Mouse (Mus musculus): ENCODE measurements around the gene Gm5728. TPM values are rescaled to one million over a fixed set of nuclear protein-coding genes. Genes with fewer than 3 reads are reported as not detected.
"Not testable (repeated sequence)": the region's sequence is repeated elsewhere in the genome, so short reads cannot be mapped to it uniquely, and the experiment has no call there.

Gene Gm5728
- total RNA-seq (2014; fragmentation: Nextera tagmentation) = not detected in 2 replicates
- total RNA-seq (2017) = not detected in 2 replicates

DNA sequence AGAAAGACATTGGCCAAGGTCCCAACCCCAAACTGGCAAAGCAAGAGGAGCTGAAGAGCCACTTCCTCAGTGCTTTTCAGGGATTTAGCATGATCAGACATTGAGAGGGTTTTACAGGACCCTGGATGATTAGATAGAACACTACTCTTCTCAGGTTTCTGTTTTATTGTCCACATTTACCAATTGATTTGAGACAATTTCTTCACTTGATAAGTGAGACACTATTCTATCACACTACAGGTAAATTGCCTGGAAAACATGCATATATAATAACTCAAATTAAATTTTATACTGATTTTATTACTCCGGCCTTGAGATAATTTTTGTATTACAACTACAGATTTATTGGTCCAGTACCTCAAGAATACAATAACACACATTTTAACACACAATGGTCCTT, at the start of gene Gm5728:
Gm5728 (minus strand) TSS at position 101 of the 400 bp plus-strand sequence.
- ATAC-seq (replicated peaks; ENCODE audit: poor library complexity, severe bottlenecking) = not testable (repeated sequence)

DNA sequence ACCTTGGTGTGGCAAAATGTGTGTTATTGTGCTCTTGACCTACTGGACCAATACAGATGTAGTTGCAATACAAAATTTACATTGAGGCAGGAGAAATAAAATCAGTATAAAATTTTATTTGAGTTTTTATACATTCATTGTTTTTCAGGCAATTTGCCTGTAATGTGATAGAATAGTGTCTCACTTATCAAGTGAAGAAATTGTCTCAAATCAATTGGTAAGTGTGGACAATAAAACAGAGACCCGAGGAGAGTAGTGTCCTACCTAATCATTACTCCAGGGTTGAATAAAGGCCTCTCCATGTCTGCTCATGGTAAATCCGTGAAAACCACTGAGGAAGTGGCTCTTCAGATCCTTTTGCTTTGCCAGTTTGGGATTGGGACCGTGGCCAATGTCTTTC, 42.4 kb upstream of the Gm5728 start, which contains the start of gene Vmn1r100:
Vmn1r100 (plus strand) TSS at position 301 of the 400 bp plus-strand sequence.
- not testable (repeated sequence) for ATAC-seq (replicated peaks; ENCODE audit: poor library complexity, severe bottlenecking)

DNA sequence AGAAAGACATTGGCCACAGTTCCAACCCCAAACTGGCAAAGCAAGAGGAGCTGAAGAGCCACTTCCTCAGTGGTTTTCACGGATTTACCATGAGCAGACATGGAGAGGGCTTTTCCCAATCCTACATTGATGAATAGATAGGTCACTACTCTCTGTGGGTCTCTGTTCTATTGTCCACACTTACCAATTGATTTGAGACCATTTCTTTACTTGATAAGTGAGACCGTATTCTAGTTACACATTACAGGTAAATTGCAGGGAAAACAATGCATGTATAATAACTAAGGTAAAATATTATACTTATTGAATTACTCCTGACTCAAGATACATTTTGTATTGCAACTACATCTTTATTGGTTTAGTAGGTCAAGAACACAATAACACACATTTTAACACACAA, 41.2 kb downstream of the Gm5728 start, which contains the start of gene Gm4133:
Gm4133 (minus strand) TSS at position 101 of the 400 bp plus-strand sequence.
- ATAC-seq (replicated peaks; ENCODE audit: poor library complexity, severe bottlenecking) = not testable (repeated sequence)

Other genes with a start within 250 kb of the Gm5728 start
- not detected in 2 replicates for gene Vmn1r93, start 236.3 kb downstream of the Gm5728 start, total RNA-seq (2014; fragmentation: Nextera tagmentation)
- not detected in 2 replicates for gene Vmn1r93, start 236.3 kb downstream of the Gm5728 start, total RNA-seq (2017)
- not detected in 2 replicates for gene Vmn1r94, start 207.0 kb downstream of the Gm5728 start, total RNA-seq (2014; fragmentation: Nextera tagmentation)
- not detected in 2 replicates for gene Vmn1r94, start 207.0 kb downstream of the Gm5728 start, total RNA-seq (2017)
- gene Vmn1r95, start 181.7 kb downstream of the Gm5728 start, total RNA-seq (2014; fragmentation: Nextera tagmentation) = not detected in 2 replicates
- gene Vmn1r95, start 181.7 kb downstream of the Gm5728 start, total RNA-seq (2017) = not detected in 2 replicates
- not detected in 2 replicates for gene Gm6164, start 169.8 kb downstream of the Gm5728 start, total RNA-seq (2014; fragmentation: Nextera tagmentation)
- not detected in 2 replicates for gene Gm6164, start 169.8 kb downstream of the Gm5728 start, total RNA-seq (2017)
- not detected in 2 replicates for gene Gm4498, start 141.6 kb downstream of the Gm5728 start, total RNA-seq (2014; fragmentation: Nextera tagmentation)
- not detected in 2 replicates for gene Gm4498, start 141.6 kb downstream of the Gm5728 start, total RNA-seq (2017)
- not detected in 2 replicates for gene Gm5890, start 112.6 kb downstream of the Gm5728 start, total RNA-seq (2014; fragmentation: Nextera tagmentation)
- gene Gm5890, start 112.6 kb downstream of the Gm5728 start, total RNA-seq (2017) = not detected in 2 replicates
- not detected in 2 replicates for gene Gm4133, start 41.3 kb downstream of the Gm5728 start, total RNA-seq (2014; fragmentation: Nextera tagmentation)
- not detected in 2 replicates for gene Gm4133, start 41.3 kb downstream of the Gm5728 start, total RNA-seq (2017)
- gene Vmn1r100, start 42.5 kb upstream of the Gm5728 start, total RNA-seq (2014; fragmentation: Nextera tagmentation) = not detected in 2 replicates
- gene Vmn1r100, start 42.5 kb upstream of the Gm5728 start, total RNA-seq (2017) = not detected in 2 replicates
- not detected in 2 replicates for gene Vmn1r101, start 67.2 kb upstream of the Gm5728 start, total RNA-seq (2014; fragmentation: Nextera tagmentation)
- gene Vmn1r101, start 67.2 kb upstream of the Gm5728 start, total RNA-seq (2017) = not detected in 2 replicates
- not detected in 2 replicates for gene Gm10670, start 99.5 kb upstream of the Gm5728 start, total RNA-seq (2014; fragmentation: Nextera tagmentation)
- not detected in 2 replicates for gene Gm10670, start 99.5 kb upstream of the Gm5728 start, total RNA-seq (2017)
- gene Vmn1r103, start 135.1 kb upstream of the Gm5728 start, total RNA-seq (2014; fragmentation: Nextera tagmentation) = not detected in 2 replicates
- not detected in 2 replicates for gene Vmn1r103, start 135.1 kb upstream of the Gm5728 start, total RNA-seq (2017)
- gene Vmn1r104, start 158.4 kb upstream of the Gm5728 start, total RNA-seq (2014; fragmentation: Nextera tagmentation) = not detected in 2 replicates
- not detected in 2 replicates for gene Vmn1r104, start 158.4 kb upstream of the Gm5728 start, total RNA-seq (2017)
- gene Gm5726, start 170.3 kb upstream of the Gm5728 start, total RNA-seq (2014; fragmentation: Nextera tagmentation) = not detected in 2 replicates
- not detected in 2 replicates for gene Gm5726, start 170.3 kb upstream of the Gm5728 start, total RNA-seq (2017)
- not detected in 2 replicates for gene Gm4141, start 200.8 kb upstream of the Gm5728 start, total RNA-seq (2014; fragmentation: Nextera tagmentation)
- gene Gm4141, start 200.8 kb upstream of the Gm5728 start, total RNA-seq (2017) = not detected in 2 replicates
- gene Gm4513, start 223.6 kb upstream of the Gm5728 start, total RNA-seq (2014; fragmentation: Nextera tagmentation) = not detected in 2 replicates
- gene Gm4513, start 223.6 kb upstream of the Gm5728 start, total RNA-seq (2017) = not detected in 2 replicates

Data from granulocyte monocyte progenitor cell, adult 5-6 weeks (primary cell).